In the genomic region with DNA sequence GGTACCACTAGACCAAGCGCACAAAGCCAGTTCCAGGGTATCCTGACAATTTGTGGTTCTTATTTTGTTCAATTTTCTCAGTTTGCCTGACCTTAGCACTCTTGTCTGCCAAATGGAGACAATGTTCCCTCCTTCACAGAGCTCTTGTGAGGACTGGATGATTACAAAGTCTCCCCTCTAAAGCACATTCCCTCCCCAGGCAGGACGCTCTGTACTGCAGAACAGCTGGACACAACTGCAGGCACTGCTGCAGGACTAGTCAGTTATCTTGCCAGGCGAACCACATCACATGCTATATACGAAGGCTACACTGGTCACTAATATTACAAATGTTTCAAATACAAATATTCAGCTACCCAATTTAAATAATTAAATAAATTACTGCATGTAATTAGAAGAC, we compare ENCODE assay signal across 14 mouse cellular contexts.
"Had no signal": no experiment of that assay in that cellular context is flagged by ENCODE, and none has a peak within 500 bp of the region (broad histone marks: within the 10 kb centered on the region; RNA-seq: fewer than 3 reads in every experiment).

No protein-coding gene starts in this region.

- DNase-seq: heart, postnatal 10 days; heart, postnatal 36 days; kidney, adult 11 months; kidney, adult 18-20 months; kidney, adult 2 months; kidney, adult 8-10 months; kidney, adult 9 months; kidney, postnatal 10 days; kidney, postnatal 14 days; kidney, postnatal 25 days; kidney, postnatal 36 days; kidney, postnatal 4 days; layer of hippocampus, adult 9-11 months; layer of hippocampus, postnatal 36 days had no signal
